Mouse (Mus musculus) left cerebral cortex, adult 18-20 months (tissue): ENCODE results near the gene Sacm1l. TPM values are rescaled to one million over a fixed set of nuclear protein-coding genes. Genes with fewer than 3 reads are reported as not detected.

Experiments used
- DNase-seq, 2 experiments: peaks; one replicate each; pipeline ENCODE4 v3.0.0; 2021 to 2022; ENCODE audit warnings: low spot score in 2 of 2, mixed read lengths in 1 of 2
- total RNA-seq, 2 experiments: library from RNA; stranded (reverse); gene quantifications; 2 replicates each; pipeline ENCODE4 v1.2.3; 2021

Sacm1l gene
- total RNA-seq, 2 experiments from 2014 or later: 69.3 to 70.2 TPM

- DNase-seq: no peak
Observed at GRCm38 (mm10) chr9:123507380-123507779, 22.2 kb upstream of the Sacm1l start.

DNA sequence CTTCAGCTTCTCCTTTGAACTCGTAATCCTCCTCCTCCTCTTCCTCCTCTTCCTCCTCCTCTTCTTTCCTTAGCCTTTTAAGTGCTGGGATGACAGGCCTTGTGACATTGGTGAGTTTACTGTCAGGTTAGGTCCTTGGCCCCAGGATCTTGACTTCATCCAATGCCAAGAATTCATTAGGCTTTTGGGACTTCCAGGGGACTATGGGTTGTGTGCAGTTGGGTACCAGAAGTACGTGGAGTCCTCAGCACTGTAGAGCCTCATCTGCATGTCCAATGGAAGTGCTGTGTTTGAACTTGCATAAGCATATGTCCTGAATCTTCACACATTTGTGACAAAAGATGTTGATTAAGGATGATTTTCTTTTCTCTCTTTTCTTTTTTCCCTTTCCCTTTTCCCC is 20.6 kb upstream of the Sacm1l start:
- no peak for DNase-seq

GRCm38 (mm10) chr9:123509638-123510604 is 19.6 kb upstream of the Sacm1l start:
- peak in 1 of 2 experiments; percentile 47 for DNase-seq

DNA sequence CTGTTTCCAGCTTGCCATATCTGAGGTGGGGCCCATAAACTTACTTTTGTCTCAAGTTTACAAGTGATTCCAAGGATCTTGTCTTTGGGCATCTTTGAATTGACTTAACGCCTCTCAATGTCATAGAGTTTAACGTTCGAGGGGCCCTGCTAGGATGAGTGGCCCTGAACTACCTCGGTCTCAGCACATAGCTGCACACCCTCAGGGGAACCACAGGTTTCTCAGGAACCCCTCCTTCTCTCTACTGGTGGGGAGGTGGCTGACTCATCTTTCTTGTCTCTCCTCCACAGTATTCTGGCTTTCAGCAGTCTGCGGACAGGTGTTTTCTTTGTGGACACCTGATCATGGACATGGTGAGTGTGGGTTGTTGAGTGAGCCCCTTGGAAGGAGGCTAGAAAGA is 18.6 kb upstream of the Sacm1l start:
- DNase-seq: no peak

DNA sequence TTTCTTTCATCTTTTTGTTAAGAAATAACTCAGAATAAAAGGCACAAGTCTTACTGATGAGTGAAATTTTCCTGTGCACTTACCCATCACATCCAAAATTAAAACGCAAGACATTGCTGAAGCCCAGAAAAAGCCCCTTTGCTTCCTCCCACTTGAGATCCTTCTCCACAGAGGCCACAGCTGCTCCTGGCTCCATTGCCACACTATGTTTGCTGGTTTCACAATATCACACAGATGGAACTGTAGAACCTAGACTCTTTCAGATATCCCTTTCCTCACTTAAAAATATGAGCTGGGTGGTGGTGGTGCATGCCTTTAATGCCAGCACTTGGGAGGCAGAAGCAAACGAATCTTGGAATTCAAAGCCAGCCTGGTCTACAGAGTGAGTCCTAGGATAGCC is 17.1 kb upstream of the Sacm1l start:
- DNase-seq: no peak

DNA sequence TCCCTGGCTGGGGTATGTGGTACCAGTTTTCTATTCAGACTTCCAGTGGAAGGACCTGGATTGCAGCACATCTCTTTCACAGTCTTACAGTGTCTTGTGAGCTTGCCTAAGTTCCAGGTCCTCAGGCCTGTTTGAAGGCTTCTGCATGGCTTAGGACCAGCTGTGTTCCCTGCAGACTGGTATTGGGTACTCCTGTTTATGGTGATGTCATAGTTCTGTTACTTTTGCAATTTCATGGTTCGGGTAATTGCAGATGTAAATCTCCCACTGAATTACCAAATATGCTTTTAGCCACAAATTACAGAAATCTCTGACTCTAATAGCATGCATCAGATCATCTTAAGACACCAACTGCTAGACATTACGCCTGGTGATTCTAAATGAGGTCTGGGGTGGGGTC is 14.5 kb upstream of the Sacm1l start:
- DNase-seq: no peak

DNA sequence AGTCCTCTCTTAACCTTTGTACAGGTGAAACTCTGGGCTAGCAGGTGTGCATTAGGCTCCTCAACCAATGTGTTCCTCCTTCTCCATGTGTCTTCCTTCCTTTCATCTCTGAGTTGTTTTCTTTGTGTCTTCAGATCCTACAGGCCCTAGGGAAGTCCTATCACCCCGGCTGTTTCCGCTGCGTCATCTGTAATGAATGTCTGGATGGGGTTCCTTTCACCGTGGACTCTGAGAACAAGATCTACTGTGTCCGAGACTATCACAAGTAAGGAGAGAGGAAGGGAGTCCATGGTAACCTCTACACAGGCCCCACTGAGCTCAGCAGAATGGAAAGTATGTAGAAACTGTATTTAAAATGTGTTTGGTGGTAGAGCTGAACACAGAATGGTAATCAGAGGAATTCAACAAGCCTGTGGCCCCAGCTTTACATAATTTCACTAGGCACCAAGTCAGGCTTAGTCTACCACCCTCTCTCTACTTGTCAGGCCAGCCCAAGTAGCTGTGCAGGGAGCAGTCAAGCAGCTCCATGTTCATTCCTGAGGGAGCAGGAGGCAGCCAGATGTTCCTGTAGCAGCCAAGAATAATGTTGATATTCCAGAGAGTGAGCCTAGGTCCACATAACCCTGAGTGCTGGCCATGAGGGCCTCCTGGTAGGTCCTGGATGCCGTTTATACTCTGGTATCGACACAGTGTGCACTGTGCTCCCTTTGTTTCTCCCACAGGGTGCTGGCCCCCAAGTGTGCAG is 12.7 kb upstream of the Sacm1l start:
- no peak for DNase-seq

GRCm38 (mm10) chr9:123518969-123519894 is 10.3 kb upstream of the Sacm1l start:
- DNase-seq: no peak

GRCm38 (mm10) chr9:123520735-123521134 is 8.8 kb upstream of the Sacm1l start:
- no peak for DNase-seq

- peak in 1 of 2 experiments; percentile 26 for DNase-seq
Observed at GRCm38 (mm10) chr9:123523676-123524075, 5.9 kb upstream of the Sacm1l start.

GRCm38 (mm10) chr9:123525095-123525494 is 4.5 kb upstream of the Sacm1l start:
- DNase-seq: peak; percentile 68 to 75

GRCm38 (mm10) chr9:123526502-123526901 is 3.1 kb upstream of the Sacm1l start:
- no peak for DNase-seq

GRCm38 (mm10) chr9:123528087-123528925 is 1.3 kb upstream of the Sacm1l start:
- DNase-seq: no peak

- DNase-seq: peak; percentile 44 to 62
Observed at GRCm38 (mm10) chr9:123528926-123529295, 648 bp upstream of the Sacm1l start.

DNA sequence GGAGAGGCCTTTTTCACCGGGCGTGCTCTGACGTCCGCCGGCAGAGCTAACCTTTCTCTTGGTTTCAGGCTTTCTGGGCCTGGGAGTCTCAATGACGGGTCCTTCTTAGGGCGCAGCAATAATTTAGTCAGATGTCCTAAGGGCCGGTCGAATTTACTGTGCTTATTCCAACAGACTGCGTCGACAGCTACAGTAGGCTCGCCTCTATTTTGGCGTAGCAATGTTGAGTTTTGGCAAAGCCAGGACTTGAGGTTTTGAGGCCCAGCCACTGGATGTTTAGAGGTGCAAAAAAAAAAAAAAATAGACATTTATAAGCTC is 558 bp downstream of the Sacm1l start:
- no peak for DNase-seq

DNA sequence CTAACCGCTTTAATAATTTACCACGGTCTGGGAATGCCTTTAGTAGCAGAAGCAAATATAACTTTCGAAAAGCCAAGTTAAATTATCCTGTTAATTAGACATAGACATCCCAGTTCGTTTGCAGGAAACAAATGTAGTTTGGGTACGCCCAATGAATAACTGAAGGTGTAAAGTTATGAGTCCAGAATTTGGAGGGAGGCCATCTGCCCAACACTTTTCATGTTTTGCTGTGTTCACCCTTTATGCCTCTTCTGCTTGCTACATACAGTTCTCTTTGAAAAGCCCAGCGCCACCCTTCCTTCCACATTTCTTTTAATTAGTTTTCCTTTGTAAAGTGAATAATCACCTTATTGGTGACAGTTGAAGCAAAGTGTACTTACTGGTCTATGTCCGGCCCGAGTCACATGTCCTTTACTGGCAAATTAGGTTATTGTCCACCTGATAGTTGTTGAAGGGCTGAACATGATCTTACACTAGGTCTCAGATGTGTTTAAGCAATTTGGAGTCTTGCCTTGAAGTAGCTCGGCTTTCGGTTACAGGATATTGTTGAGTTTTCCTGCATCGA is 1.1 kb downstream of the Sacm1l start:
- no peak for DNase-seq

GRCm38 (mm10) chr9:123531234-123531633 is 1.7 kb downstream of the Sacm1l start:
- DNase-seq: no peak

DNA sequence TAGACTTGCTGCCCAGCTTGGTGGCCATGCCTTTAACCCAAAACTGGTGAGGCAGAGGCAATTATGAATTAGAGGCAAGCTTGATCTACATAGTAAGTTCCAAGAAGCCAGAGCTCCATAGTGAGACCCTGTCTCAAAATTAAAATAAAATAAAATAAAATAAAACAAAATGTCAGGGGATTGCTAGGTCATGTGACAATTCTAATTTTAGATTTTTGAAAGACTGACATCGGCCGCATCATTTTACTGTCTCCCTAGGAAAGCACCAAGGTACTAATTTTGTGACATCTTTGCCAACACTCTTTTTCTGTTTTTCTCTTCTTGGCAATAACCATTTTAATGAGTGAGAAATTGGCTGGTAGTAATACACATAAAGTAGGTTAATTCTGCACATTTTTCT is 7.1 kb downstream of the Sacm1l start:
- DNase-seq: no peak

- DNase-seq: no peak
Observed at GRCm38 (mm10) chr9:123538189-123538588, 8.6 kb downstream of the Sacm1l start.

GRCm38 (mm10) chr9:123539093-123539492 is 9.5 kb downstream of the Sacm1l start:
- no peak for DNase-seq
